Mouse (Mus musculus) forebrain, embryonic 13.5 days (tissue): ENCODE measurements around the gene Cyp39a1. TPM values are rescaled to one million over a fixed set of nuclear protein-coding genes. Genes with fewer than 3 reads are reported as not detected.

Experiments
- ATAC-seq: fragments of 200-750 bp; cut with Nextera tagmentation; 2 replicates; pipeline ENCODE4 v1.8.0; 2017
- H3K27ac ChIP-seq: fragments of 300-500 bp; sonication (generic); 2 replicates; pipeline ENCODE4 v1.5.1; 2015; ENCODE audit warnings: inconsistent platforms, mild to moderate bottlenecking, moderate library complexity
- H3K27me3 ChIP-seq: fragments of 300-500 bp; sonication (generic); 2 replicates; pipeline ENCODE4 v1.6.1; 2015; ENCODE audit warnings: mild to moderate bottlenecking, inconsistent platforms
- H3K36me3 ChIP-seq: fragments of 300-500 bp; sonication (generic); 2 replicates; pipeline ENCODE4 v1.6.1; 2015; ENCODE audit warnings: mild to moderate bottlenecking, inconsistent platforms; ENCODE audit not compliant: poor library complexity, severe bottlenecking
- H3K4me1 ChIP-seq: fragments of 300-500 bp; sonication (generic); 2 replicates; pipeline ENCODE4 v1.6.1; 2015; ENCODE audit warnings: inconsistent platforms
- H3K4me2 ChIP-seq: fragments of 300-500 bp; sonication (generic); 2 replicates; pipeline ENCODE4 v1.6.1; 2015; ENCODE audit warnings: inconsistent platforms, mild to moderate bottlenecking, moderate library complexity
- H3K4me3 ChIP-seq: fragments of 300-500 bp; sonication (generic); 2 replicates; pipeline ENCODE4 v1.5.1; 2015; ENCODE audit warnings: mild to moderate bottlenecking, inconsistent platforms
- H3K9ac ChIP-seq: fragments of 300-500 bp; sonication (generic); 2 replicates; pipeline ENCODE4 v1.6.1; 2015; ENCODE audit warnings: mild to moderate bottlenecking, inconsistent platforms
- H3K9me3 ChIP-seq: fragments of 300-500 bp; sonication (generic); replicated peaks from 2 replicates; pipeline ENCODE4 v1.6.1; 2016; ENCODE audit warnings: inconsistent platforms
- WGBS: fragments of 180-500 bp; shearing (Covaris S2); methylation state at CpG from one replicate; pipeline ENCODE4 v1.1.7; 2015; 5-methylcytosine and 5-hydroxymethylcytosine counted together
- polyA plus RNA-seq: library from polyadenylated mRNA; unstranded; fragments of >200 nt; fragmentation: Nextera tagmentation; extraction: Ambion mirVana; gene quantifications from 2 replicates; pipeline ENCODE4 v1.2.1, GENCODE M21; 2015

Gene Cyp39a1
- polyA plus RNA-seq, 1 experiment from 2014 or later: 37.3 TPM

- peak overlapping the region; percentile 24; the same call in 1 of the 2 replicates for H3K4me2 ChIP-seq
- peaks cover 22% of the 10 kb centered on the region for H3K36me3 ChIP-seq
- H3K27me3 ChIP-seq: no peaks in the 10 kb centered on the region
- no peaks in the 10 kb centered on the region for H3K4me1 ChIP-seq
- peak; percentile 84 for ATAC-seq
- no peak overlapping the region for H3K4me3 ChIP-seq
- no peak overlapping the region for H3K9ac ChIP-seq
- 44% methylated on average over 14 of the region's 14 CpGs for WGBS
- no peaks in the 10 kb centered on the region for H3K9me3 ChIP-seq
- no peak overlapping the region for H3K27ac ChIP-seq
These were observed 31.9 kb downstream of the Cyp39a1 start for GRCm38 (mm10) chr17:43698997-43699649.

- no peak for ATAC-seq
These were observed 33.8 kb downstream of the Cyp39a1 start for GRCm38 (mm10) chr17:43701060-43701459.

GRCm38 (mm10) chr17:43704216-43704930 is 37.1 kb downstream of the Cyp39a1 start:
- ATAC-seq: no peak
- Histone ChIP-seq H3K36me3 (peaks cover 4% of the 10 kb centered on the region; the same call in 1 of the 2 replicates), H3K4me1 (no peaks in the 10 kb centered on the region), H3K4me2 (no peak overlapping the region), H3K9ac (no peak overlapping the region), H3K4me3 (no peak overlapping the region), H3K27me3 (no peaks in the 10 kb centered on the region), H3K9me3 (no peaks in the 10 kb centered on the region; the same call in 1 of the 2 replicates), H3K27ac (no peak overlapping the region)
- 91% methylated on average over 12 of the region's 12 CpGs for WGBS

More at GRCm38 (mm10) chr17:43701060-43701459, 33.8 kb downstream of the Cyp39a1 start:
- WGBS: 77% methylated on average over 6 of the region's 6 CpGs
- H3K27me3 ChIP-seq: no peaks in the 10 kb centered on the region
- peaks cover 7% of the 10 kb centered on the region; the same call in 1 of the 2 replicates for H3K36me3 ChIP-seq
- H3K9ac ChIP-seq: no peak overlapping the region
- no peak overlapping the region for H3K4me3 ChIP-seq
- no peak overlapping the region for H3K27ac ChIP-seq
- H3K9me3 ChIP-seq: no peaks in the 10 kb centered on the region
- H3K4me1 ChIP-seq: no peaks in the 10 kb centered on the region
- no peak overlapping the region for H3K4me2 ChIP-seq

GRCm38 (mm10) chr17:43706749-43707148 is 39.5 kb downstream of the Cyp39a1 start:
- Histone ChIP-seq H3K4me2 (no peak overlapping the region), H3K27me3 (no peaks in the 10 kb centered on the region), H3K9ac (no peak overlapping the region), H3K36me3 (peaks cover 4% of the 10 kb centered on the region; the same call in 1 of the 2 replicates), H3K4me1 (no peaks in the 10 kb centered on the region), H3K4me3 (no peak overlapping the region), H3K27ac (no peak overlapping the region), H3K9me3 (no peaks in the 10 kb centered on the region; the same call in 1 of the 2 replicates)
- whole genome bisulfite sequencing: 94% methylated on average over 3 of the region's 3 CpGs
- ATAC-seq: no peak

GRCm38 (mm10) chr17:43707254-43707653 is 40.0 kb downstream of the Cyp39a1 start:
- H3K4me3 ChIP-seq: no peak overlapping the region
- no peaks in the 10 kb centered on the region for H3K27me3 ChIP-seq
- ATAC-seq: no peak
- no peak overlapping the region for H3K27ac ChIP-seq
- WGBS: 90% methylated on average over 3 of the region's 3 CpGs
- peaks cover 4% of the 10 kb centered on the region; the same call in 1 of the 2 replicates for H3K36me3 ChIP-seq
- H3K9me3 ChIP-seq: no peaks in the 10 kb centered on the region; the same call in 1 of the 2 replicates
- no peak overlapping the region for H3K4me2 ChIP-seq
- H3K4me1 ChIP-seq: no peaks in the 10 kb centered on the region
- H3K9ac ChIP-seq: no peak overlapping the region

GRCm38 (mm10) chr17:43711557-43712352 is 44.5 kb downstream of the Cyp39a1 start:
- H3K27me3 ChIP-seq: no peaks in the 10 kb centered on the region
- no peak overlapping the region for H3K4me2 ChIP-seq
- H3K36me3 ChIP-seq: peaks cover 4% of the 10 kb centered on the region; the same call in 1 of the 2 replicates
- H3K27ac ChIP-seq: no peak overlapping the region
- no peak overlapping the region for H3K9ac ChIP-seq
- no peaks in the 10 kb centered on the region; the same call in 1 of the 2 replicates for H3K9me3 ChIP-seq
- no peak for ATAC-seq
- WGBS: 89% methylated on average over 7 of the region's 7 CpGs
- H3K4me3 ChIP-seq: no peak overlapping the region
- no peaks in the 10 kb centered on the region for H3K4me1 ChIP-seq

- no peak for ATAC-seq
- WGBS: 81% methylated on average over 3 of the region's 3 CpGs
- Histone ChIP-seq H3K4me3 (no peak overlapping the region), H3K27ac (no peak overlapping the region), H3K27me3 (no peaks in the 10 kb centered on the region), H3K36me3 (0 out of 2 replicates have a peak, but pooled peaks cover under 1% of the 10 kb centered on the region), H3K4me1 (no peaks in the 10 kb centered on the region), H3K9ac (no peak overlapping the region), H3K9me3 (no peaks in the 10 kb centered on the region), H3K4me2 (no peak overlapping the region)
These were observed 47.0 kb downstream of the Cyp39a1 start for GRCm38 (mm10) chr17:43714191-43714590.

- Histone ChIP-seq H3K4me3 (no peak overlapping the region), H3K27ac (no peak overlapping the region), H3K36me3 (no peaks in the 10 kb centered on the region), H3K9ac (no peak overlapping the region), H3K4me1 (no peaks in the 10 kb centered on the region), H3K27me3 (no peaks in the 10 kb centered on the region), H3K4me2 (no peak overlapping the region), H3K9me3 (no peaks in the 10 kb centered on the region)
- no peak for ATAC-seq
- WGBS: 83% methylated on average over 7 of the region's 7 CpGs
These were observed 49.4 kb downstream of the Cyp39a1 start for GRCm38 (mm10) chr17:43716601-43717000.

- 86% methylated on average over 3 of the region's 3 CpGs for WGBS
- no peak for ATAC-seq
- 0 out of 2 replicates have a peak, but pooled peaks cover under 1% of the 10 kb centered on the region for H3K36me3 ChIP-seq
- H3K27ac ChIP-seq: no peak overlapping the region
- H3K9me3 ChIP-seq: no peaks in the 10 kb centered on the region
- no peaks in the 10 kb centered on the region for H3K27me3 ChIP-seq
- no peak overlapping the region for H3K4me3 ChIP-seq
- no peak overlapping the region for H3K9ac ChIP-seq
- no peaks in the 10 kb centered on the region for H3K4me1 ChIP-seq
- no peak overlapping the region for H3K4me2 ChIP-seq
These were observed 52.2 kb downstream of the Cyp39a1 start for GRCm38 (mm10) chr17:43719401-43719800.

GRCm38 (mm10) chr17:43724480-43724879 is 57.3 kb downstream of the Cyp39a1 start:
- 96% methylated on average over 2 of the region's 2 CpGs for WGBS
- Histone ChIP-seq H3K36me3 (peaks cover 4% of the 10 kb centered on the region; the same call in 1 of the 2 replicates), H3K9me3 (no peaks in the 10 kb centered on the region), H3K4me2 (no peak overlapping the region), H3K4me1 (no peaks in the 10 kb centered on the region), H3K27ac (no peak overlapping the region), H3K9ac (no peak overlapping the region), H3K4me3 (no peak overlapping the region), H3K27me3 (no peaks in the 10 kb centered on the region)
- no peak for ATAC-seq

GRCm38 (mm10) chr17:43731327-43731726 is 64.1 kb downstream of the Cyp39a1 start:
- Histone ChIP-seq H3K27ac (no peak overlapping the region), H3K9ac (no peak overlapping the region), H3K4me1 (no peaks in the 10 kb centered on the region), H3K36me3 (peaks cover 9% of the 10 kb centered on the region), H3K27me3 (no peaks in the 10 kb centered on the region), H3K9me3 (no peaks in the 10 kb centered on the region), H3K4me3 (no peak overlapping the region), H3K4me2 (no peak overlapping the region)
- 75% methylated on average over 8 of the region's 8 CpGs for WGBS
- no peak for ATAC-seq

- H3K36me3 ChIP-seq: peaks cover 9% of the 10 kb centered on the region
- no peak overlapping the region for H3K9ac ChIP-seq
- H3K4me2 ChIP-seq: no peak overlapping the region
- no peaks in the 10 kb centered on the region for H3K9me3 ChIP-seq
- H3K27ac ChIP-seq: no peak overlapping the region
- no peak overlapping the region for H3K4me3 ChIP-seq
- H3K4me1 ChIP-seq: no peaks in the 10 kb centered on the region
- no peaks in the 10 kb centered on the region for H3K27me3 ChIP-seq
- 93% methylated on average over 8 of the region's 8 CpGs for WGBS
- no peak for ATAC-seq
These were observed 64.8 kb downstream of the Cyp39a1 start for GRCm38 (mm10) chr17:43731976-43732375.
